Mouse (Mus musculus) liver, adult 2 months (tissue): Measurements from ENCODE around the gene Irgm1.

ENCODE experiments used
- CTCF ChIP-seq: fragments of 200-500 bp; IDR thresholded peaks from 2 replicates; pipeline ENCODE4 v1.5.1; 2011; ENCODE audit warnings: low read depth, low read length, control low read depth
- POLR2A ChIP-seq: fragments of 200-500 bp; IDR thresholded peaks from 2 replicates; pipeline ENCODE4 v1.6.1; 2011; ENCODE audit warnings: low read length, control low read depth; ENCODE audit not compliant: insufficient read depth; ENCODE audit errors: extremely low read depth

DNA sequence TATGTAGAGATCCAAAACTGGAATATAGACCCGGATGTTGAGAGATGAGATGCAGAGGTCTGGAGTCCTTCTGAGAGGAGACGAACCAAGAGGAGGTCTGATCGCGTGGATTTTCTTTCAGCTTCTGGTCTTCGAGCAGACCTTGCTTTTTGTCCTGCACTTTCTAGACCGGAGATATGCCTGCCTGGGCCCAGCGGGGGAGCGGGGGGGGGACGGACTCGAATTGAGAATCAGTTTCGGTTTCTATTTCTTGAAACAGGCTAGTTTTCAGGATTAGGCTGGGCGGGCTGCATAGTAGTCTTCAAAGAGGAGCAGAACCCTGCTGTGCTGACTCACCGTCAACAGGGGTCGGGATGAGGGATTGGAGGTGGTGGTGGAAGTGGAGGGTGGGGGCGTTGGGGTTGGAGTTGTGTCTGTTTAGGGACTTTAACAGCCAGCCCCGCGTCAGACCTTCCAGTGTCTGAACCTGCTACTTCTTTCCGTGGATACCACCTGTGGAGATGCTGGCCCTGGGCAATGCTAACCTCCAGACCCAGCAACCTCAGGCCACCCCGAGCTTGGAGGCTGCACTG, at the start of gene Irgm1:
- TF ChIP-seq POLR2A (no peak), CTCF (peak; percentile 28; the same call in 1 of the 2 replicates)
